Mouse (Mus musculus): Measurements from ENCODE around the gene Uba7. TPM values are rescaled to one million over a fixed set of nuclear protein-coding genes. Genes with fewer than 3 reads are reported as not detected.
A peak's percentile ranks its signal among the peaks of the same experiment; 100 is the strongest.

The Uba7 gene
- total RNA-seq, 2 experiments from 2014 or later: 2.6 to 2.8 TPM

DNA sequence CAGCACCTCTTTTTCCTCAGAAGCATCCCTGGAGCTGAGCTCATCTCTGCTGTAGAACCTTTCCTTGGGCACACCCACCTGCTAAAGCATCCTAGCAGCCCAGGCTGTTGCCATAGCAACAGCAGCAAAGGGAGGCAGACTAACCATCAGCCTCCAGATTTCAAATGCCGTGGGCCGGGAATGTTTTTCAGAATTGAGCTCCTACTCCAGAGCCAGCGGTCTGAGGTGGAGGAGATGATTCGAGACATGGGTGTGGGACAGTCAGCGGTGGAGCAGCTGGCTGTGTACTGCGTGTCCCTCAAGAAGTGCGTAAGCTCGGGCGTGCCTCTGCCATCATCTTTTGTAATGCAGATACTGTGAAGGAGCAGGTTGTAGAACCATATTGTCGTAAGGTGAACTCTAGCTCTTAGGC is 13.9 kb upstream of the Uba7 start:
- DNase-seq (ENCODE audit: low spot score): no peak

DNA sequence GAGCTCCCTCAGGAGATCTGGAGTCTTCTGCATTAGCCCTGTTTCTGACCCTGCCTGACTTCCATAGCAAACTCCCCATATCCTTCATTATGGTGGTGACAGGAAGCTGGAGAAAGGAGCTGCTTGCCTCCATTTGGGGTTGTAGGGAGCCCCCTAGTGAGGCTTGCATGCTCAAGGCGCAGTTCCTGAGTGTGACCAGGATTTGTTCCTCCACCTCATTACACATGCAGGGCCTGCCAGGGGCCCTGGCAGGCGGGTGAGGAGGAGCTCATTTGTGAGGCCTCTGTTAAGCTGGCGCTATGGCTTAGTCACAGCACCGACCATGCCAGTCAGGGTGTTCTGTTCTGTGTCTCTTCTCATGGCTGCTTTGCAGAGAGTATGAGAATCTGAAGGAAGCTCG is 13.4 kb upstream of the Uba7 start:
- DNase-seq (ENCODE audit: low spot score): no peak

DNA sequence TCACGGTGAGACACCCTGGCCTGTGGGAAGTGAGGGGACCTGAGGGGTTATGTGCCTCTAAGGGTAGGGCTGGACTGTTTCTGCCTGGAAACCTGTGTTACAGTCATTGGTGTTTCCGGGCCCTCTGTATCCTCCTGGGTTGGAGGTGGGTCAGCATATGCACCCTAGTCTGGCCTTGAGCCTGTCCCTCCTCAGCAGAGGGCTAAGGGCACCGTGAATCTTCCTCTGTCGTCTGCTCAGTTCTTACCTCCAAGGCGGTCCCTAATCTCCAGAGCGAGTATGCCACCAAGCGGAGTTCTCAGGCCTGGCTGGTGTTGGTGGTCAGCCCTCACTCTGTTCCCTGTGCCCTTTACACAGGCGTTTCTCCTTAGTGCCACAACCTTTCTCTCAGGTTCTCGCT is 12.4 kb upstream of the Uba7 start:
- DNase-seq (ENCODE audit: low spot score): no peak

DNA sequence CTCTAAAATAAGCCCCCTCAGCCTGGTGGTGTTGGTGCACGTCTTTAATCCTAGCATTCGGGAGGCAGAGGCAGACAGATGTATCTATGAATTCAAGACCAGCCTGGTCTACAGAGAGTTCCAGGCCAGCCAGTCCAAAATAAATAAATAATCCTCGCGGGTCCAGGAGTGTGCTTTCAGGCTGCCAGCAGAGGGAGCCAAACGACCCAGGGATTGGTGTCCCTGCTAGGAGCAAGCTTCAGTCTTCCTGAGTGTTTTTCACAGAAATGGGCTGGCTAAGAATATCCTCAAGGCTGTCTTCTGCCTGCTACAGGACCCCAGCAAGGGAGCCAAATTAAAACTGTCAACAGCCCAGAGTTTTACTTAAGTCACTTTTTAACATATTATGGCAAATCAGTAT is 11.6 kb upstream of the Uba7 start:
- peak; percentile 77 for DNase-seq (ENCODE audit: low spot score)

DNA sequence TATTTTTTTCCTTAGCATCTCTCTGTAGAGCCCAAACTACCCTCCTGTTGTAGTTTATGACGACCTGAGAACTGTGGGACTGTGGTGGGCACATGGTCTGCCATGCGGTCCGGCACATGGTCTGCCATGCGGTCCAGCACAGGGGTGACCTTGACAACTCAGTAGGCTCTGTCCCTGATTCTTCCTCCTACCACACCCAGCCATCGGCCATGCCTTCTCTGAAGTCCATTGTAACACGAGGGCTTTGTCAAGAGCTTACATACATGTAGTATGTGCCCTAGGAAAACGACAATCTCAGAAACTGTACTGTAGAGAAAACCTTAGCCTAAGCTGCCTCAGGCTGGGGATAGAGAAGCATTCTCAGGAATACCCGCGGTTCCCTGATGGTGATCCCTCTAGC is 10.6 kb upstream of the Uba7 start:
- DNase-seq (ENCODE audit: low spot score): no peak

DNA sequence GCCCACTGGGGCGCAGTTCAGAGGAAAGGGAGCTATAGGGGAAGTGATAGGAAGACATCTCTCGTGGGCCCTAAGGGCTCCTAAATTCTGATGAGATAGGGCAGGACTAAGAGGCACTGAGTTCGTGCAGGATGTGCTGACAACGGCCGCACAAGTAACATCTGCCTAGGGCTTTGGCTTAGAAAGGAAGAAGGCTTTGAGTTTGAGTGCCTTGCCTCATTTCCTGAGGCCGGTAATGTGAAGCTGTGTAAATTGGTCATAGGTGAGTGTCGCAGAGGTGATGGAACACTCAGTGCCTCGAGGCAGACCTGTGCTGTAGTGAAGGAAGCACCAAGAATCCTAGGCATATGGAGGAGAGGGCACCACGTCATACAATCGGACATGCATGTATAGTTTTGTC is 8.6 kb upstream of the Uba7 start:
- DNase-seq (ENCODE audit: low spot score): no peak

DNA sequence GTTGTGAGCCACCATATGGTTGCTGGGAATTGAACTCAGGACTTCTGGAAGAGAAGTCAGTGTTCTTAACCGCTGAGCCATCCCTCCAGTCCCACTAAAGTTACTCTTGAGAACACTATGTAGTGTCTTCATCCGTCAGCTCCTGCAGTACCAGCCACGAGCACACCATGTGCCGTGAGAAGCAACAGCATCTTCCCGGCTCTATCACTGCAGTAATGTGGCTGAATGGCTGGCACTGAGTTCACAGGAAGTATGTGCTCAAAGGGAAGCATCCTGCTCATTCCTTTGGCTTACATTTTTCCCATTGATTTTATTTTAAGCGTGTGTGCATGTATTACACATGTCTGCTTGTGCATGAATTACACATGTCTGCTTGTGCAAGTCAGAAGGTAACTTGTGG is 7.9 kb upstream of the Uba7 start:
- no peak for DNase-seq (ENCODE audit: low spot score)

DNA sequence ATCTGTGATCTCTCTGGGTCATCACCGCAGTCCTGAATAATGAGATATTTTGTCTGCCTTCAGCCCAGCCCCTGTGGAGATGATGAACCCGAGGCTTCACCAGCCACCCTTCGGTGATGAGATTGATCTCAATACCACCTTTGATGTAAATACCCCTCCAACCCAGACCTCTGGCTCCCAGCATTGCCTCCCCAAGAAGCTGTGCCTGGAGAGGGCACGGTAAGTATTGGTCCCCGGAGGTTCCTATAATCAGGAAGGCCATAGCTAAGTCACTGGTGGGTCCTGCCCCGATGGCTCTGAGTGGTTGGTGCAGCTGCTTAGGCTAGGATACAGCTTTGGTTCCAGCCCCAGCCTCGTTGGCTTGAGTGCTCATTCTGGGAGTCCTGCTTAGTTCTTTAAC is 6.8 kb upstream of the Uba7 start:
- no peak for DNase-seq (ENCODE audit: low spot score)

DNA sequence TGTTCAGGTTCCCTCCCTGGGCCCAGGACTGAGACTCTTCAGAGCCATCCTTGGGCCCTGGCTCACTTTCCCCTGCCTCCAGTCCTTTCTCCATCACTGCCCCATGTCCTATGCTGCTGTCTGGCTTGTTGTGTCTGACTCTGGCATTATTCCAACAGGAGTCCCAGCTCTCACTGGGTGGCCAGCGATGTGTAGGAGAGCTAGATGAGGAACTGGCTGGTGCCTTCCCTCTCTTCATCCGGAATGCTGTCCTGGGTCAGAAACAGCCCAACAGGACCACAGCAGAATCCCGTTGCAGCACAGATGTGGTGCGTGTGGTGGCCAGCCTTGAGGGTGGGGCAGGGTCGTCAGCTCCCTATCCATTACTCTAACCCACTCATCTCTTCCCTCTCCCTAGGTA is 5.0 kb upstream of the Uba7 start:
- DNase-seq (ENCODE audit: low spot score): no peak

DNA sequence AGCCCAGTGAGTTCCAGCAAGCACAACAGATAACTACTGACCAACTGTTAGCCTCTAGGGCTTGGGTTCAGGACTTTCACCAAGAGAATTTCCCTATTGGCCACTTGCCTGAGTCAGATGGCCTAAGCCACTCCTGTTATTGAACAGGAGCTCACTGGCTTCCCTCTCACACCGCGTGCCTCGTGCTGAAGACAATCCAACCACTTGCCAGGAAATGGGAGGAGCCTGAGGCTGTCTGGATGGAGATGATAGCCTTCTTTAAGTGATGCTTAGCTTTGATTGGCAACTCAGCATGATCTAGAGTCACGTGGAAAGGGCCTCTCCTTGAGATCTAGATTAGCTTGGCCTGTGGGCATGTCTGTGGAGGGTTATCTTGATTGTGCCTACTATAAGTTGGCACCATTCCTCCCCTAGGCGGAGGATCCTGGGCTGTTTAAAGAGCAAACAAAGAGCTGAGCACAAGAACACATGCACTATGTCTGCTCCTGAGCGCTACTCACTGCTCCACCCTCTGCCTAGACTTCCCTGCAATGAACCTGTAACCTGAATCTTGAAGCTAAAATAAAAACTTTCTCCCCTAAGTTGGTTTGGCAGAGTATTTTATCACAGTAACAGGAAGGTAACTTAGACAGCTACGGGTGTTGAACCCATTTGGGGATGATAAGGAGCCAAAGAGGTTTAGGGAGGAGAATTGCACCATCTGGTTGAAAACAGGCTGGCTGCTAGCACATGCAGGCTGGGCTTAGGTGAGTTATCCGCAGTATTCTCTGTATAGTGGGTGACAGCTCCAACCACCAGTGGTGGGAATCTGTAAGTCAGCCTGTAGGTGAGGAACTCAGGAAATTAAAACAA is 3.4 kb upstream of the Uba7 start:
- no peak for DNase-seq (ENCODE audit: low spot score)

DNA sequence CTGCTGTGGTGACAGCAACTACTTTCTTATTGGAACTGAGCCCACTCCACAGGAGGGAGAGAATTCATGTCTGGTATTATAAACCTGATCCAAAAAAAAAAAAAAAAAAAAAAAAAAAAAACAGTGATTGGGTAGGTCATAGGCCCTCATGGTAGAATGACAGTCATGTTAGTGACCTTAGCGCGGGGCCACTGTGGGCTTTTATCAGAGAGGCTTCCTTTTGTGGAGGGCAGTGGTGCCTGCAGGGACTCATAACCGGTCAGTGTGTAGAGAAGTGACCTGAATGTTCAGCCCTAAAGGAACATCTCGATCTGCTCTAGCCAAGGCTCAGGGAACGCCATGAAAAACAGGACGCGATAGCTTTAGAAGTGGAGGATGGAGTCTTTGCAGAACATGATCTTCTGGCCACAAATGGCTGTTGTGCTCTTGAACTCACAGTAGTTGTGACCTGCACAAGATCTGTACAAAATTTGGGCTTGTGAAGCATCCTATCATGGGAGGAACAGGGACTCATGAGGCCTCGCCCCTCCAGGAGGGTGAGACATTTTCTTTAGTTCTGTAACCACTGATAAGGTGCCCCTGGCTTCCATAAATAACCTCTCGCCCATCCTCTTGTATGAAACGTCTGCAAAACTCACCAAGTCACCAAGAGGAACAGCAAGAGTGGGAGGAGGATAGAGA is 674 bp upstream of the Uba7 start:
- no peak for DNase-seq (ENCODE audit: low spot score)

DNA sequence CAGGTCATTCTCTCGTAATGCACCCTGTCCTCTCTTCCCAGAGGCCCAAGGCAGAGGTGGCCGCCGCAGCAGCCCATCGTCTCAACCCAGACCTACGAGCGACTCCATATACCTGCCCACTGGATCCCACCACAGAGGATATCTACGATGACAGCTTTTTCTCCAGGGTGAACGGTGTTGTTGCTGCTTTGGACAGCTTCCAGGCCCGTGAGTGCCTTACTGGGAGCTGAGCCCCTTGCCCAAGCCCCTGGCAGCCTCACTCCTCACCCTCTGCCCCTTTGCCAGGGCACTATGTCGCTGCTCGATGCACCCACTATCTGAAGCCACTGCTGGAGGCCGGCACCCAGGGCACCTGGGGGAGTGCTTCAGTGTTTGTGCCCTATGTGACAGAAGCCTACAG is 3.5 kb downstream of the Uba7 start:
- no peak for DNase-seq (ENCODE audit: low spot score)

DNA sequence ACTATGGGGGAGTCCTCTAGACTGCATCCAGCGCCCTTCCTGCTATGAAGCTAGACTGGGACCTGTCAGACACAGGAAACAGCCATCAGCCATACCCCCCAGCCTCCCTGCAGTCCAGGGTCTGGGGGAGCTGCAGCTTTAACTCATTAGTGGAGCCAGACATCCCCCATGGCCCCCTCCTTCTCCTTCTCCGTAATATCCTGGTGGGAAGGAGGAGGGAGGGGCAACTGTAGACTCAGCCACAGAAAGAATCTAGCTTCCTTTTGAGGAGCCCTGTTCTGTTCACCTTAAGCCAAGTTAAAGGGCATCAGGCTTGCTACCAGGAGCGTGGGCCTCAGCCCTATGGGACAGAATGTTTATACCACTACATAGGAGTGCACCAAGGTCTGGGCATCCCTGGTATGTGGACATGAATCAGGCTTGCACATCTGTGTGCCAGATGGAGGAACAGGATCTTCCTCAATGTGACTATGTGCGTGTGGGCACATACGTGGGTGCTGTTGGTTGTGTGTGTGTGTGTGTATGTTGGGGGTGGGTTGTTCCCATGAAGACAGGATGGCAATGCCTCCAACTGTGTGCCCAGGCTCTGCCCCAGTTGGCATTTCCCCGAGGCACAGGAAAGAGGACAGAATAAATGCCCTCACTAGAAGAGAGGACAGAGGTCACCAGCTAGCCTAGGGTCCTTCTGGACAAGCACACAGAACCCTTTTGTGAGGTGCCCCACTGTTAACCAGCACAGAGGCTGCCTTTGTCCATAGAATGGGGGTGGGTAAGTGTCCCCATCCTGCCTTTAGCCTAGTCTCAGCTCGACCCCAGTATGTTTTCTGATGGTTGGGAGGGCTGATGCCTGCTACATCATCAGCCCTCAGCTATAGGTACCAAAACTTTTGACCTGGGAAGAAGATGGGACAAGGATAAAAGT is 6.6 kb downstream of the Uba7 start:
- DNase-seq (ENCODE audit: low spot score): no peak

DNA sequence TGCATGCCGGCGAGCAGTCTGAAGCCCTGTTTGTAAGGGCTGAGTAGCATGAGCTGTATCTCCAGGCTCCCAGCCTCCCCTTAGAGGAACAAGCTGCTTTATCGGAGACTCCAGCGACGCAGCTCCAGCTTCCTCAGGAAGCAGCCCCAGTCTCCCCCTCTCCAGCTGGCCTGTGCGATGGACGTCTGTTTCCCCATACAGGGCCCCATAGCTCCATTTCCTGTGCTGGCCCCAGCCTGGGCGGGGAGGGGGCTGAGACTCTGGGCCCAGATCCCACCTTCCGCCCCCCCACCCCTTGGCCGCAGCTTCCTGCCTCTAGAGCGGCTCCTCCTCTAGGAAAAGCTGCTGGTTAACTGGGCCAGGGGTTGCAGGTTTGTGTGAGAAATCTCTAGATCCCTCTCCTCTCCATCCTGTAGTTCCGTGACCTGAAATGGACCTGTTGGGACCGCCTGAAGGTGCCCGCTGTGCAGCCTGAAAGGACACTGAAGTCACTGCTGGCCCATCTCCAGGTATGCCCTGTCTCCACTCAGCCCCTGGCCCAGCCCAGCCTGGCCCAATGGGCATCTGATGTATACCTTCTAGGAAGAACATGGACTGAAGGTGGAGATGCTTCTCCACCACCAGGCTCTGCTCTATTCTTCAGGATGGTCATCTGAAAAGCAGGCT is 7.5 kb downstream of the Uba7 start, which contains the start of gene Gm20661:
Gene Gm20661, plus strand, starts transcription at position 378 of the 666 bp plus-strand sequence.
- peak; percentile 50 for DNase-seq (ENCODE audit: low spot score)

DNA sequence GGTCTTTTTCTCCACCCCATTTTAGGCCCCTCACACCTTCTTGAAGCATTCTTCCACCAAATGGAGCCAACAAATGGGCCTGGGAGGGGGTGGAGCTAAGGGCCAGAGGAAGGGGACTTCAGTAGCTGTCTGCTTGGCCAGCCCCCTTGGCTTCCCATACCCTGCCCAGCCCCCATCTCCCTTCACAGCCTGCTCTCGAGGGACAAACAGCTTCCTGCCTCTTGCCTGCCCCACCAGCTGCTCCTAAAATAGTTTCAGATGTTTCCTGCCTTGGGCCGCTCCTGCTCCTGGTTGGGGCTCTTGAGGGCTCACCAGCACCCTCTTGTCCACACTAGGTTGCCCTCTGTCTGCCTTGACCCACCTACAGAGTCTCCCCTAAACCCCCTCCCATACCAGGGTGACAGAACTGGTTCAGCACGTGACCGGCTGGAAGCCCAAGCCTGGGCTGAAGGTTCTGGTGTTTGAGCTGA is 8.2 kb downstream of the Uba7 start:
- DNase-seq (ENCODE audit: low spot score): peak; percentile 79

DNA sequence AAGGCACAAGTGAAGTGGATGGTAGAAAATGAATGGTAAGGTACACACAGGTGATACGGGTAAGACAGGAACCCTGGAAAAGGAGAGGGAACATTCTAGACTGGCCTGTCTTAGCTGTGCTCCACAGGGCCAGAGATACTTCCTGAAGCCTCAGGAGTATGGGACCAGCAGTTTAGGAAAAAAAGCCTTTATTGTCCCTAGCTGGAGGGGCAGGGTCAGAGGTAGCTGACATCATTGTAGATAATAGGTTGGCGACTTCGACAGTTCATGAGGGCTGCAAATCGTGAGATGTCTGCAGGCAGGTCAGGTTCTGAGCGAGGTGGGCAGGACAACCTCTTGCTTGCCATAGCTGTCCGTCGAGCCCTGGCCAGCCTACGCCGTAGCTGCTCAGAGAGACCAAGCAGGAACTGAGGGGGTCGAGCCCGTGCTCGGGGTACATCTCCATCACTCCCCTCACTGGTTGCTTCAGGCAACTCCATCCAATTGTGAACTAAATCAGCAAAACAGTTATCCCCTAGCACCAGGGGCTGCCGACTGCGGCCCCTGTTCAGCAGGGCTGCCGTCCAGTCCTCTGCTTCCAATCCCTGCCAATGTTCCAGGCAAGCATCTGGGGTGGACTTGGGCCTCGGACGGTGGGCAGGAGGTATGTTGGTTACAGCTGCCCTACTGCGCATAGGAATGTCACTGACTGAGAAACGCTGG is 8.9 kb downstream of the Uba7 start:
- DNase-seq (ENCODE audit: low spot score): no peak

DNA sequence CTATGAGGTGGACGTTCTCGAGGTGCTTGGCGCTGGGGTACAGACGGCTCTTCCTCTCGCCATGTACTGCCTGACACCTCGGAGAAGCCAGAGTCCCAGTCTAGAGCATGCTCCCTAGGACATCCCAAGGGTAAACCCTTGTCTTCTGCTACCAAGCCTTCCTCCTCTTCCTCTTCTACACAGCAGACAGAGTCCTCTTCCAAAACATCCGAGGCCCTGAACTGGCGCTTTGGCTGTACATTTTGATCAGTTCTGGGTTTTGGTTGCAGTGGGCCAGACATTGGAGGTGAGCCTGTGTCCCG is 9.4 kb downstream of the Uba7 start:
- DNase-seq (ENCODE audit: low spot score): no peak

DNA sequence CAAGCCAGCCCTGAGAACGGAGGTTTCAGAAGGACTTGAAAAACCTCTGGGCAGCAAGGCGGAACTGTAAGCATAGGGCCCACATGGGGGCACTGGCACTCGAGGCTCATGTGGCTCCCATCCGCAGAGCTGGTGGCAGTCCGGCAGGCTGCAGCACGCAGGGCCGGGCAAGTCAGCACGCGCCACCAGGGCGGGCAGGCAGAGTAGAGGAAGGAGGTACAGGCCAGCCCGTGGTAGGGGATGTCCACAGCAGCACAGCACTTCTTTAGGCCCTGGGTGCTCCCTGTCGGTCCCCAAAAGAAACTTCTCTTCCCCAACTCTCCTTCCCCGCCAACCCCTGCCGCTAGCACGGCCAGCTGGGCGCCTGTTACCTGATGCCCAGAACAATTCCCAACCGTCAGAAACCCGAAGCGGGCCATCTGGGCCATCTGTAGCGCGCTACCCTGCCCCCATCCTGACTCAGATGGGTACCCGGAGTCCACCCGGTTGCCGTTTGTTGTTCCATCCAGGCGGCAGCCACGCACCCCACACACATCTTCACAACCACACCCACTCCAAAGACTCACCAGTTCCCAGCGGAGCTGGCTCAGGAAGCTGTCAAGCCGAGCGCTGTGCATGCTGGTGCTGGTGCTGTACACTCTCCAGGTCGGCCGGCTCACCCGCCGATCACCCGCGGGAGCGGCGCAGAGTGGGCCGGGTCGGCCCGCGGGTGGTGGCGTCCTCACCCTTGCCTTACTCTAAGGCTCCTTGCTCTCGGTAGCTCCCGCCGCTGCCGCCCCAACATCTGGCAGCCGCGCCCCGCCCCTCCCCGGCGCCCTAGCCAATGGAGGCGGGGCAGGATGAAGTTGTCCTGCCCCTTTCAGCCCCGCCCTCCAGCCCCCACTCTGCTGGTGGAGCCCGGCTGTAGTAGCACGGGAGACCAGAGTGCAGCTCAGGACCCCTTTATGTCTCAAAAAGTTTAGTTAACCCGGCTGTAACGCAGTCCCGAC is 10.1 kb downstream of the Uba7 start, which contains the start of gene Inka1:
Gene Inka1, minus strand, starts transcription at position 749 of the 989 bp plus-strand sequence.
- peak; percentile 85 for DNase-seq (ENCODE audit: low spot score)

DNA sequence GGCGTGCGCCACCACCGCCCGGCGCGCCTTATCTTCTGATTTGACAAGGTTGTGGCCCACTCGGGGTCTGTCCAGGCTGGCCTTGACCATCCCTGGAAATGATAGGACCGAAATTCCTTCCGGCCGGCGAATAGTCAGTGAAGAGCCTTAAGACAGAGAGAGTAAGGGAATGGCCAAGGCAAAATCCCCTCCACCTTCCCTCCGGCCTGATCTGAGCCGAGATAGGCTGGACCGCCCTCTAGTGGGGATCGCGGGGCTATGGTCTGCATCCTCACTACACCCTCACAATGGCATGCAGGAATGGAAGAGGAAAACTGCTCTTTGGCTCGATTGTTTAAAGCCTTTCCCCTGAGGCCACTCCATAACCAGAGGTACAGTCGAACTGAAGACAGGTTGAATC is 11.1 kb downstream of the Uba7 start:
- DNase-seq (ENCODE audit: low spot score): peak; percentile 87

All from gastrocnemius, adult 18-20 months (tissue).